Mouse (Mus musculus): ENCODE data around the gene Ccdc12.

DNA sequence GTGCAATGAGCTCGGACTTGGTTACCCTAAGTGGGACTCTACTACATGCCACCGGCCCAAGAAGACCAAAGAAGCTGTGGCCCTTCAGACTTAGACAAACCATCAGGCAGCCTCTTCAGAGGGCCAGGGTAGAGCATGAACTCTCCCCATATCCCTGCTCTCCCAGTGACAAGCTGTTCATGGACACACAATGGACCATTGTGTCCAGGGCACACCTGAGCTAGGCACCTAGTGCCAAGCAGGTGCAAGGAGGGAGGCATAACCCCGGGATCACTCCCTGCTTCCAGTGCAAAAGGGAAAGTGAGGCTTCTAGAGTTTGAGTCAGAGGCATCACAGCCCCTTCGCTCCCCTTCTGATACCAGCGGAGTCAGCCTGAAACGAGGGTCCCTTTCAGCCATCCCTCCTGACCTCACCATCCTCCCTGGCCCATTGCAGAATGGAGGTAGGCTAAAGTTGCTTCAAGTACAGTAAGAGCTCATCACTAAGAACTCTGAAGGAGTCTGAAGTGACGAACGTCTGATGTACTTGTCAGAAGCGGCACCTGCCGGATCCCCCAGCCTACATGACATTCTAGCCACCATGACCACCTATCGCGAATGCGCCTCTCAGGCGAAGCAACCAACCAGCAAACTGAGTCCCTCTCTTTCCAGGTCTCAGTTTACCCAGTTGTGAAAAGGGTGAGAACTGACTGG, 3.2 kb upstream of the Ccdc12 start:
- no peak for TF ChIP-seq CTCF (conservative IDR thresholded peaks at IDR 0.05; ENCODE audit: low read length)
- TF ChIP-seq NANOG (IDR thresholded peaks at IDR 0.05; ENCODE audit: borderline replicate concordance, low read length) = no peak
- TF ChIP-seq POU5F1 (IDR thresholded peaks at IDR 0.05; ENCODE audit: borderline replicate concordance, low read length) = no peak
